Mouse (Mus musculus) fibroblast of lung, adult 2 months (primary cell): Measurements from ENCODE around the gene Ifne.
"Not testable (repeated sequence)": the region's sequence is repeated elsewhere in the genome, so short reads cannot be mapped to it uniquely, and the experiment has no call there.

Experiments used
- DNase-seq: peaks from one replicate; pipeline ENCODE4 v3.0.0-alpha.2; 2011; ENCODE audit warnings: low read depth

Ifne gene

DNA sequence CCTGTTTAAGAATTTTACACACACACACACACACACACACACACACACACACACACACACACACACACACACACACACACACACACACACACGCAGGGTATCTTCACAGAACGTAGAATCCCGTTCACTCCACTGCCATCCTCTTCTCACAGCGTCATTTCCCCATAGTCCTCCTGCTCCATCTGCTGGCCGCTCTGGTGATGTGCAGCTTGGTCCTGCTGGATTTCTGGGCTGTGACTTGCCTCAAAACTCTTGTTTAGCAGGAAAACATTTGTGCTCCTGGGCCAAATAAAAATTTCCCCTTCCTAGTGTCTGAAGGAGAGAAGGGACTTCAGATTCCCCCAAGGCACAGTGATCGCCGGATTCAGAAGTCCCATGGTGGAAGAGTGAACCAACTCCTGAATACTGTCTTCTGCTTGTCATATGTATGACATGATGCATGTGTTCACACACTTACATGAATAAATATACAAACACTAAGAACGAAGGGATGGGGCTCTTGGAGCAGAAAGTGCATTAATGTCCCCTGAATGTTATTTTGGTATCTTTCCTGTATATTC is 12.6 kb downstream of the Ifne start:
- DNase-seq, result peak; percentile 67

DNA sequence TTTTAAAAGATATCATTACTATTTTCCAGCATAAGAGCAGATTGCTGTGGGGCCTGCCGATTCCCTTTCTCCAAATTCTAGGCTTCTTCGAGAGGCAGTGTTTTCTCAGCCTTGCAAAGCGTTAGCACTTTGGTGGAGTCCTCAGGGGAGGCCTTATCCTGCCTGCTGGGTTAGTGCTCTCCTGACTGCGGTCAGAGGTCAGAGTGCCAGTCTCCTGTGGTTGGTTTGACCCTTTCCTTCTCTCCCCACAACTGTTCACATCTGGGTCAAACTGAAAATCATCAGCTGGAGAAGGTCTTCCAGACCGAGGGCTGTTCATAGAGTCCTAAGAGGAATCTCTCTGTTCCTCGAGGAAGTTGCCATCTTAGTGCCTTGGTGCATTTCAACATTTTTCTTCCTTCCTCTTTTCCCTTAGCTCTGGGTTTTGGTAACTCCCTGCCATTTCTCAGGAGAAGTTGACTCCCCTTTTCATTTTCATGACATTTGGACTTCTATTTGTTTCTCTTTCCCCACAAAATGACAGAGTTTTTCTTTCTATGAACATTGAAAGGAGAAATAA is 14.9 kb downstream of the Ifne start:
- DNase-seq, result no peak

DNA sequence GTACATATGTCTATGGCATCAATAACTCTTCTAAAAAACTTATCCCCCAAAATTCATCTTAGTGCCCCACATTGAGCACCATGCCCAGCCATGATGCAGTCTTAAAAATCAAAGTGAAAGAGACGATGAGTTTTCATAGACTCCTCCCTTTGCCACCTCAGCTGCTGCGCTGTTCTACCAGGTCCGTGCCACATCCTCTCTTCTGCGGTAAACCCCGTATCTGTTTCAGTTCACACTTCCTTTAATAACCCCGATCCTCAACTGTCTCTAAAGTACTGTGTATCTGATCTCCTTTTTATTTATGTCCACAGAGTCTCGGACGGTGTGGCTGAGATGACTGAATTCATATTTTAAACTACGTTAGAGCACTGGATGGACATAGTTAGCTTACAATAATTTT is 15.4 kb downstream of the Ifne start:
- DNase-seq, result no peak

DNA sequence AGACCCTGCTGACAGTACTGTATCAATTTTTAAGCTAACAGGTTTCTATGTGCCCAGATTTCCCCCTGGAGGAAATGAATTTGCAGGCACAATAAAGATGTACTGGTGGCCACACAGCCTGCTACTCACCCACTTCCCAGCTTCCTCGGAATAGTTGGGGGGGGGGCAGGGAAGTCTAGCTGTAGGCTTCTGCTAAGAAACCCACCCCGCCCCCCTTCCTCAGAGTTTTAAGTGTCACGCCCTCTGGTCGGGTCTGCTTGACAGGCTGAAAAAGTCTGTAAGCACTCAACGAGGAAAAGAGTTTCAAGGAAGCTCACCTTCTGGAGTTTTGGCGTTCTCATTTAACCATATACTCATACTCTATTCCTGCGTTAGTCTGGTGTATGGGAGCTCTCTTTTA is 16.7 kb downstream of the Ifne start:
- DNase-seq, result no peak

- DNase-seq, result no peak
These were observed 20.8 kb downstream of the Ifne start for GRCm38 (mm10) chr4:88859214-88859613.

GRCm38 (mm10) chr4:88851026-88851763 is 28.8 kb downstream of the Ifne start:
- no peak for DNase-seq

DNA sequence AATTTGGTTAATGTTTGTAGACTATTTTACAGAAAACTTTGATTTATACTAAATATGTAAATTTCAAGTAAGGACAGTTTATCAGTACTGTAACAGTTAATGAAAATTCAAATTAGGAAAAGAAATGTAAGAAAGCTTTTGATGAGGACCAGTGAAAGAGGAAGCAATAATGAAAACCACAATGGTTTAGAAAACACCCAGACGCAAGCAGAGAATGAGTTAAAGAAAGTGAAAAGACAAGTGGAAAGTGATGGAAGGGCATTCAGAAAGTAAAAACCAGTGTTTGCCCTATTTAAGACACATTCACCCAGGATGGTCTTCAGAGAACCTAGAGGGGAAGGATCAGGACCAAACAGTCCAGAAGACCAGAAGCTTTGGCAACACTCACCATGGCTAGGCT is 30.3 kb downstream of the Ifne start, which contains the start of gene Ifna1:
Gene Ifna1, plus strand, starts transcription at position 390 of the 400 bp plus-strand sequence.
- DNase-seq, result no peak

GRCm38 (mm10) chr4:88845334-88845733 is 34.7 kb downstream of the Ifne start:
- peak; percentile 4 for DNase-seq

- DNase-seq, result no peak
These were observed 38.5 kb downstream of the Ifne start, which contains the start of gene Ifna4 for GRCm38 (mm10) chr4:88841438-88841911. Gene Ifna4 (plus strand): TSS chr4:88841861.

- no peak for DNase-seq
These were observed 39.9 kb downstream of the Ifne start for GRCm38 (mm10) chr4:88840058-88840457.

DNA sequence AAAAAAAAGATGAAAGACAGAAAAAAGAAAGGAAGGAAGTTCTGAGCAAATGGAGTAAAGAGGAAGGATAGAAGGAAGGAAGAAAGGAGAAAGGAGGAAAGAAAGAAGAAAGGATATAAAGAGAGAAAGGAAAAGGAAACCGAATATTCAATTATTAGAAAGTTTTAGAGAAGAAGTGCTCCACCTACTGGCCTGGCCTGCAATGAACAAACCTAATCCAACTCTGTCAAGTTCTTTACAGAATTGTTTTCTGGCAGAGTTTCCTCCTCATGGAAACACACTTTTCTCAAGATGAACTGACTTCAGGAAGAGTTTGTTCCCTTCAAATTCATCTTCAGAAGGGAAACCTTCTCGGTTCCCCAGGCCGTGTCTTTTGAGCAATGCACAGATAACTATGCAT is 41.2 kb downstream of the Ifne start:
- DNase-seq, result peak; percentile 4

GRCm38 (mm10) chr4:88835225-88835624 is 44.8 kb downstream of the Ifne start, which contains the start of gene Ifna5:
Gene Ifna5 (plus strand): TSS chr4:88835525.
- not testable (repeated sequence) for DNase-seq

DNA sequence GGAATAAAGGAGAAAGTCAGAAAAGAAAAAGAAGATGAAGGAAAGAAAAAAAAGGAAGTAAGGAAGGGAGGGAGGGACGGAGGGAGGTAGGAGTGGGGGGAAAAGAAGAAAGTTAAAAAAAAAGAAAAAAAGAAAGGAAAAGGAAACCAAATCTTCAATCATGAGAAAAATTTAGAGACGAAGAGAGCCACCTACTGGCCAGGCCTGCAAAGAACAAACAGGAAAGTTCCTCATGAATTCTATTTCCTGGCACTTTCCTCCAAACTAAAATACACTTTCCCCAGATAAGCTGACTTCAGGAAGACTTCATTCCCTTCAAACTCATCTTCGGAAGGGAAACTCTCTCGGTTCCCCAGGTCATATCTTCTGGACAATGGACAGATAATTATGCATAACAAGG is 49.5 kb downstream of the Ifne start:
- DNase-seq, result peak; percentile 16
